Mouse (Mus musculus) T-helper 17 cell (primary cell): ENCODE measurements around the gene Nptxr.

Source experiments
- in situ Hi-C, 2 experiments: fragments of 300-600 bp; cut with MboI, MseI; formaldehyde crosslinking; loops; 1 replicate in 1 of 2; 2 replicates in 1 of 2; pipeline ENCODE4 v1.15.1; 2025; ENCODE audit warnings: high pct_unique_total_duplicates in 2 of 2

Gene Nptxr

GRCm38 (mm10) chr15:79757118-79757517 lies 47.4 kb downstream of the Nptxr start:
- in situ Hi-C loops = no loop called here

GRCm38 (mm10) chr15:79755977-79756625 lies 48.5 kb downstream of the Nptxr start:
- in situ Hi-C loops = no loop called here

- in situ Hi-C loops = no loop called here
Observed at GRCm38 (mm10) chr15:79755176-79755575, 49.4 kb downstream of the Nptxr start.

- in situ Hi-C loops = no loop called here
Observed at GRCm38 (mm10) chr15:79753873-79754272, 50.7 kb downstream of the Nptxr start.

GRCm38 (mm10) chr15:79753420-79753752 lies 51.2 kb downstream of the Nptxr start:
- in situ Hi-C loops = no loop called here

GRCm38 (mm10) chr15:79752742-79753419 lies 51.7 kb downstream of the Nptxr start:
- in situ Hi-C loops = no loop called here

- in situ Hi-C loops = no loop called here
Observed at GRCm38 (mm10) chr15:79751772-79752171, 52.8 kb downstream of the Nptxr start.

- in situ Hi-C loops = no loop called here
Observed at GRCm38 (mm10) chr15:79750266-79750665, 54.3 kb downstream of the Nptxr start.

GRCm38 (mm10) chr15:79749162-79749561 lies 55.4 kb downstream of the Nptxr start:
- in situ Hi-C loops = no loop called here

GRCm38 (mm10) chr15:79747998-79748397 lies 56.6 kb downstream of the Nptxr start:
- in situ Hi-C loops = no loop called here

- in situ Hi-C loops = no loop called here
Observed at GRCm38 (mm10) chr15:79745883-79746282, 58.7 kb downstream of the Nptxr start.

- in situ Hi-C loops = no loop called here
Observed at GRCm38 (mm10) chr15:79745312-79745711, 59.3 kb downstream of the Nptxr start.

GRCm38 (mm10) chr15:79744742-79745141 lies 59.8 kb downstream of the Nptxr start:
- in situ Hi-C loops = no loop called here

GRCm38 (mm10) chr15:79744001-79744400 lies 60.6 kb downstream of the Nptxr start:
- in situ Hi-C loops = no loop called here

- in situ Hi-C loops = no loop called here
Observed at GRCm38 (mm10) chr15:79742706-79743023, 61.9 kb downstream of the Nptxr start.

GRCm38 (mm10) chr15:79741921-79742705 lies 62.5 kb downstream of the Nptxr start, which contains the start of gene Sun2:
Gene Sun2 (minus strand): TSS chr15:79742536.
- in situ Hi-C loops = no loop called here

- in situ Hi-C loops = no loop called here
Observed at GRCm38 (mm10) chr15:79741173-79741858, 63.2 kb downstream of the Nptxr start.

- in situ Hi-C loops = no loop called here
Observed at GRCm38 (mm10) chr15:79740739-79741138, 63.8 kb downstream of the Nptxr start.
